Mouse (Mus musculus): ENCODE results near the gene Lbhd2. TPM values are rescaled to one million over a fixed set of nuclear protein-coding genes. Genes with fewer than 3 reads are reported as not detected.
A peak's percentile ranks its signal among the peaks of the same experiment; 100 is the strongest.

Gene Lbhd2
- total and polyA plus RNA-seq, 2 experiments from 2014 or later, result 6.0 to 11.8 TPM

DNA sequence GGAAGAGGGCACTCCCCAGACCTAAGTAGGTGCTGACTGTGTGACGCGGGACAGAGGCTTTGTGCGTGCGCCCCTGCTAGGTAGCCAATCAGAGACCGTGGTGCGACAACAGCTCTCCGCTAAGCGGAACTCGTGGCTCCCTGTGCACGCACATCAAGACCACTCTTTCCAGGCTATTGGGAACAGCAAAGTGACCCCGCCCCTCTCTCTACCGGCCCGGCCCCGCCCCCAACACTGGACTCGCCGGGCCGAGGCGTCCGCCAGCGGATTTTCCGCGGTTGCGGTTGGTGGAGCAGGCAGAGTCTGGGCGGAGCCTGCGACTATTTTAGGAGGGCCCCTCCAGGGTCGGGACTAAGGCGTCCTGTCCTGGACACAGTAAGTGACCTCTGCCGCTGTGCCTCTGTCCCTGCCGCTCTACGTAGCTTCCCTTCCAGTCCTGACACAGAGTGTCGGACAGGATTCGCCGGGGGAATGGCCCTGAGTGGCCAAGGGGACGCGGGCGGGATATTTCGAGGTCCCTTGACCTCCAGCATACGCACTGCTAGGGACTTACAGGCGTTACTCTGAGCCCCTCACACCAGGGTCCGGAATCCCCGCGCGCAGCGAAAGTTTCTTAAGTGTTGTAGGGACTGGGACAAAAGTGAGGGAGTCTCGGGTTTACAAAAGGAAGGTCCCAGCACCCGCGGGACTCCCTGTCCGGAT lies 35.9 kb downstream of the Lbhd2 start, which contains the start of gene Tnfaip2:
Gene Tnfaip2 (plus strand): TSS at position 161 of the 702 bp plus-strand sequence.
- peak; percentile 44 for ATAC-seq
- DNase-seq (ENCODE audit: low spot score), result peak; percentile 43
- Histone ChIP-seq H3K4me3 (ENCODE audit: low read length) (peak within 1 kb of the TSS; percentile 35), H3K9me3 (ENCODE audit: low read length) (no peaks in the 10 kb centered on the region), H3K9ac (replicated peaks; ENCODE audit: low read length) (peak within 1 kb of the TSS; percentile 24; the same call in 1 of the 2 replicates), H3K4me1 (ENCODE audit: insufficient read depth, low read length) (peaks cover 4% of the 10 kb centered on the region; the same call in 1 of the 2 replicates), H3K27ac (no peak within 1 kb of the TSS), H3K27me3 (ENCODE audit: insufficient read depth, low read length) (peaks cover 47% of the 10 kb centered on the region), H3K4me2 (ENCODE audit: low read depth, low read length) (peak within 1 kb of the TSS; percentile 67), H3K36me3 (ENCODE audit: insufficient read depth, low read length) (no peaks in the 10 kb centered on the region)
- WGBS, result under 1% methylated on average over 48 of the region's 48 CpGs
- no peak for TF ChIP-seq CTCF (IDR thresholded peaks at IDR 0.05; ENCODE audit: low read depth)

- WGBS, result 29% methylated on average over 15 of the region's 15 CpGs
- H3K9ac ChIP-seq (replicated peaks; ENCODE audit: low read length), result no peak overlapping the region
- TF ChIP-seq CTCF (IDR thresholded peaks at IDR 0.05; ENCODE audit: low read depth), result no peak
- H3K4me1 ChIP-seq (ENCODE audit: insufficient read depth, low read length), result peaks cover 4% of the 10 kb centered on the region; the same call in 1 of the 2 replicates
- ATAC-seq (no peak), DNase-seq (ENCODE audit: low spot score) (no peak)
- no peak overlapping the region for H3K27ac ChIP-seq
- peak overlapping the region; percentile 67 for H3K4me2 ChIP-seq (ENCODE audit: low read depth, low read length)
- H3K4me3 ChIP-seq (ENCODE audit: low read length), result peak overlapping the region; percentile 35; the same call in 1 of the 2 replicates
- no peaks in the 10 kb centered on the region for H3K36me3 ChIP-seq (ENCODE audit: insufficient read depth, low read length)
- peaks cover 55% of the 10 kb centered on the region for H3K27me3 ChIP-seq (ENCODE audit: insufficient read depth, low read length)
- no peaks in the 10 kb centered on the region for H3K9me3 ChIP-seq (ENCODE audit: low read length)
Observed at GRCm38 (mm10) chr12:111443011-111443870, 36.6 kb downstream of the Lbhd2 start.

GRCm38 (mm10) chr12:111443921-111444831 lies 37.6 kb downstream of the Lbhd2 start:
- DNase-seq (ENCODE audit: low spot score), result no peak
- peaks cover 64% of the 10 kb centered on the region for H3K27me3 ChIP-seq (ENCODE audit: insufficient read depth, low read length)
- H3K36me3 ChIP-seq (ENCODE audit: insufficient read depth, low read length), result no peaks in the 10 kb centered on the region
- H3K27ac ChIP-seq, result no peak overlapping the region
- no peak overlapping the region for H3K4me3 ChIP-seq (ENCODE audit: low read length)
- ATAC-seq, result no peak
- H3K9ac ChIP-seq (replicated peaks; ENCODE audit: low read length), result no peak overlapping the region
- WGBS, result 39% methylated on average over 10 of the region's 10 CpGs
- TF ChIP-seq CTCF (IDR thresholded peaks at IDR 0.05; ENCODE audit: low read depth), result no peak
- no peak overlapping the region for H3K4me2 ChIP-seq (ENCODE audit: low read depth, low read length)
- H3K4me1 ChIP-seq (ENCODE audit: insufficient read depth, low read length), result peaks cover 4% of the 10 kb centered on the region; the same call in 1 of the 2 replicates
- H3K9me3 ChIP-seq (ENCODE audit: low read length), result no peaks in the 10 kb centered on the region

GRCm38 (mm10) chr12:111445161-111445889 lies 38.7 kb downstream of the Lbhd2 start:
- H3K27ac ChIP-seq, result no peak overlapping the region
- DNase-seq (ENCODE audit: low spot score), result no peak
- no peaks in the 10 kb centered on the region for H3K9me3 ChIP-seq (ENCODE audit: low read length)
- no peak for ATAC-seq
- 8% methylated on average over 43 of the region's 52 CpGs for WGBS
- no peak overlapping the region for H3K9ac ChIP-seq (replicated peaks; ENCODE audit: low read length)
- H3K4me2 ChIP-seq (ENCODE audit: low read depth, low read length), result peak overlapping the region; percentile 47
- no peaks in the 10 kb centered on the region for H3K36me3 ChIP-seq (ENCODE audit: insufficient read depth, low read length)
- no peak for TF ChIP-seq CTCF (IDR thresholded peaks at IDR 0.05; ENCODE audit: low read depth)
- peak overlapping the region; percentile 13 for H3K4me3 ChIP-seq (ENCODE audit: low read length)
- H3K27me3 ChIP-seq (ENCODE audit: insufficient read depth, low read length), result peaks cover 74% of the 10 kb centered on the region
- H3K4me1 ChIP-seq (ENCODE audit: insufficient read depth, low read length), result peaks cover 4% of the 10 kb centered on the region; the same call in 1 of the 2 replicates

- Histone ChIP-seq H3K4me1 (ENCODE audit: insufficient read depth, low read length) (peaks cover 4% of the 10 kb centered on the region; the same call in 1 of the 2 replicates), H3K4me2 (ENCODE audit: low read depth, low read length) (peak overlapping the region; percentile 47), H3K9ac (replicated peaks; ENCODE audit: low read length) (no peak overlapping the region), H3K4me3 (ENCODE audit: low read length) (peak overlapping the region; percentile 13), H3K27me3 (ENCODE audit: insufficient read depth, low read length) (peaks cover 78% of the 10 kb centered on the region), H3K27ac (no peak overlapping the region), H3K9me3 (ENCODE audit: low read length) (no peaks in the 10 kb centered on the region), H3K36me3 (ENCODE audit: insufficient read depth, low read length) (no peaks in the 10 kb centered on the region)
- no peak for TF ChIP-seq CTCF (IDR thresholded peaks at IDR 0.05; ENCODE audit: low read depth)
- 8% methylated on average over 27 of the region's 27 CpGs for WGBS
- ATAC-seq (no peak), DNase-seq (ENCODE audit: low spot score) (no peak)
Observed at GRCm38 (mm10) chr12:111445890-111446613, 39.4 kb downstream of the Lbhd2 start.
